Mouse (Mus musculus) MEL-GATA-1-ER (cell line): ENCODE results near the gene Olfr525.

Source experiments
- DNase-seq: peaks from one replicate; pipeline ENCODE4 v3.0.0-alpha.2; 2012; ENCODE audit warnings: low read depth; ENCODE audit errors: extremely low read depth

Gene Olfr525

DNA sequence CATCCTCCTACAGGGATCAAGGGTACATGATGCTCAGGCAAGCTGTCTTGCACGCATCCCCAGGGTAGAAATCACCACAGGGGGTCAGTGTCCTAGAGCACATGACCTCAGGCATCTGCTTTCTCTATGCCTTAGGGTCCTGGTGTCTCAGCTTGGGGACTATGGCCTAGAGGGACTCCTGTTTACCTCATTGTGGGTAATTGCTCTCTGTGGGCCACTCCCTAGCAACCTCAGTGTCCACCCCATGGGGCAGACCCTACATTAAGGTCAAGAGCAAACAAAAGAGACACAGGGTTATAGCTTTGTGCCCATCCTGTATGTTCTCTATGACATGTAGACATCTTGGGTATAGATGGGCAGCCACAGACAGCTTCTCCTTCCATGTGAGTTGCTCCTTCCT lies at the start of gene Olfr525:
TSS of gene Olfr525 (plus strand) at position 301 of the 400 bp plus-strand sequence.
- DNase-seq: no peak

DNA sequence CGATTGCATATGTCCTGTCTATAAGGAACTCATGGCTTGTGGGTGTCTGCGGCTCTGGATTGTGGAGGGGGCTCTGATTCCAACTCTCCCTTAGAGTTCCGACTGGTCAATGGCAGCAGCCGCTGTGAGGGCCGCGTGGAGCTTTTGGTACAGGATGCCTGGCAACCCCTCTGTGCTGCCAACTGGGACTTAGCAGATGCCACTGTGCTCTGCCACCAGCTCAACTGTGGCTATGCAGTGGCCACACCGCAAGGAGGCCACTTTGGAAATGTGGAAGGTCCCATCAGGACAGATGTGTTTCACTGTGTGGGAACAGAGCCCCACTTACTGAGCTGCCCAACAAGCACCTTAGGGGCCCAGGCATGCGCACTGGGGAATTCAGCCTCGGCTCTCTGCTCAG lies 24.9 kb upstream of the Olfr525 start:
- DNase-seq: no peak

DNA sequence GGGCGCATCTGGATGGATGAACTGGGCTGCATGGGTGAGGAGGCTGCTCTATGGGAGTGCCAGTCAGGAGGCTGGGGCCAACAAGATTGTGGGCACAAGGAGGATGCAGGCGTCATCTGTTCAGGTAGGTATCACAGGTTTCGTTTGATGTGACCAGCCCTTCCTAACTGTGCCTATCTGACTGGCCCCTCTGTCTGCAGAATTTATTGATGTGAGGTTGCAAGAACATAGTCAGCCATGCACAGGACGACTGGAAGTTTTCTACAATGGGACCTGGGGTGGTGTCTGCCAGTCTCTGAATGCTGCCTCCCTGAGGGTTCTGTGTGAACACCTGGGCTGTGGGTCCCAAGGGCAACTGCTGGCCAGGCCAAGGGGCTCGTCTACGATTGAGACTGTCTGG lies 23.8 kb upstream of the Olfr525 start:
- DNase-seq: no peak

DNA sequence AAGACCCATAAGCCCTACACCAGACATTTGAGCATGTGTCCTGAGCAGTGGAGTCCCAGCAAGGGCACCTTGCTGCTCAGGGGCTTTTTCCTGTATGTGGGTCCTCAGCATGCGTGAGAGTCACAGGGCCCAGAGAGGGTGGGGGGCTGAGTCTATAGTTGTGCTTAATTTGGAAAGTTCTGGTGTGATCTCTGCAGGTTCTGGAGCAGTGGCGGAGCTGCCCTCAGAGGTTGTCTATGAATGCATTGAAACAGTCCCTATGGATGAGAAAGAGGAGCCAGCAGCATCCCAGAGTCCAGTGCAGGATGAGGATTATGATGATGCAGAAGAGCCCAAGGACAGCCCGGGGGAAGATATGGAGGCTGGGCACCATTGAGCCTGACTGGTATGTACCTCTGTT lies 21.2 kb upstream of the Olfr525 start:
- no peak for DNase-seq

DNA sequence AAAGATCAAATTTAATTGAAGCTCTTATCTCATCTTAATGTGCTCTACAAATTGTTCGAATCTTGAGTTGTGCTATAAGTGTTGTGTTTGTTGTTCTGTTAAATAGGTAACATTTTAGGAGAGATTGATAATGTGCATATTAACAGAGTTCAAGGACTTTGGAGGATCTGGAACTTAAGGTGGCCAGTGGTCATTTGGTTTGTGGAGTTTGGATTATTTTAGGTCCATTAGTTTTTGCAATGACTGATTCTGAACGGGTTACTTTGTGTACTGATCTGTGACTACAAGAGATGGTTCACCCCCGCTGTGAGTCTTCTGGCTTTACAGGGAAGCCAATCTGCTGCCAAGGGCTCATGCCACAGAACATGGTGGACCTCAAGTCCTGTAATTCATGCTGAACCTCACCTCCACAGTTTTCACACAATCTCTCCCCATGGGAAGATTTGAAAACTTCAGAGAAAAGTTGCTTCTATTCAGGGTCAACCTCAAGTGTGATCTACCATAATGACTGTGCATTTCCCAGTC lies 735 bp upstream of the Olfr525 start:
- no peak for DNase-seq

DNA sequence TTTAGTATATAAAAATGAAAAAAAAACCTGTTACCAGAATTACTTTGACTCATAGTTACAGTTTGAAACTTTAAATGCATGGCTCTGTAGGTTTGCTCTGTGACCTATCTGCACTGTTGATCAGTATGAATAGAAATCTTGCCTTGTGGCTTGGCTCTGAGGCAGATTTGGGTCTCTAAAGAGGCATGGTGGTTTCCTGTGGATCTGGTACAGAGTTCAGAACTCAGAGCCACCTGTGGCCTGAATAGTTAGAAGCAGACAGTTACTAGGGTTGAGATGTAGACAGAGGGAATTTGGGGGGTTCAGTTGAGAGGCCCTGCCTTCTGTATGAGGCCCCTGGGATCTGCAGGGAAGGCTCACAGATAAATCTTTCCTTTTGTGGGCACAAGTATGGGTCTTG lies 477 bp downstream of the Olfr525 start:
- no peak for DNase-seq

DNA sequence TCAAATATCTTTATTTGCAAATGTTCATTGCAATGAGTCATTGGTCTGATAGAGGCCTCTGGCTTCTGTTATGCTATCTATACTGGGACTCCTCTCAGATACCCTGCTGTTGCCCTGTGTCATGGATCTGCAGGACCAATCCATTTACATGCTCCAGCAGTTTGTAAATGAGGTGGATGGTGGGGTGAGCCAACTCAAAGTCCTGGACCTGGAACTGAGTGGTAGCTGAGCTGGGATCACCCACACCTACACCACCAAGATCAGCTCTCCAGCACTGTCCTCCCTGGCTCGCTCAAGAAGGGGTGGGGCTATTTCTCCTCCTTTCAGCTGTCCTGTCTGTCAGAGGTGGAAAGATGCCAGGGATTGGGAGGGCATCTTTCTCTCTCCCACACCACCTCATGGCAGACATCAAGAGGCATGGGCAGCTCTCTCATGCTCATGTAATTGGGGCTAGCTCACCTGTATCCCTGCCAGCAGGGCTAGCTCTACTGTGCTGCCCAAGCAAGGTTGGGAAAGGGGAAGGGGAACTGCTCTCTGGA lies 9.2 kb downstream of the Olfr525 start:
- DNase-seq: no peak

DNA sequence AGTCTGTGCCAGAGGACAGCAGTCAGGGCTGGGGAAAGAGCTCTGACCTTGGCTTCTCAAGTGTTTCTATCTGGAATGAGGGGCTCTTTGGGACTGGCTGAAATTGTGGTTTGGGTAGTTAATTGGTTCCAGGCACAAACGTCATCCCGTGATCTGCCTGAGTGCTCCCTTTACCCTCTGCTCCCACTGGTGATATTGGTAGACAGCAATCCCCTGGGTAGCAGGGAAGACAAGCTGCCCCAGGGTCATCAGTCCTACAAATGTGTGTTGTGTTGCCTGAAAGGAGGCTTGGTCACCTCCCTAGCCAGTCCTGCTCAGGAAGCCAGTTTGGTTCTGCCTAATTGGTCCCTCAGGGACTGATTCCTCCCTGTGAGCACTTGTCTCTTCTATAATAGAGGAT lies 13.1 kb downstream of the Olfr525 start, which contains the start of gene Olfr527:
TSS of gene Olfr527 (plus strand) at position 301 of the 400 bp plus-strand sequence.
- no peak for DNase-seq

DNA sequence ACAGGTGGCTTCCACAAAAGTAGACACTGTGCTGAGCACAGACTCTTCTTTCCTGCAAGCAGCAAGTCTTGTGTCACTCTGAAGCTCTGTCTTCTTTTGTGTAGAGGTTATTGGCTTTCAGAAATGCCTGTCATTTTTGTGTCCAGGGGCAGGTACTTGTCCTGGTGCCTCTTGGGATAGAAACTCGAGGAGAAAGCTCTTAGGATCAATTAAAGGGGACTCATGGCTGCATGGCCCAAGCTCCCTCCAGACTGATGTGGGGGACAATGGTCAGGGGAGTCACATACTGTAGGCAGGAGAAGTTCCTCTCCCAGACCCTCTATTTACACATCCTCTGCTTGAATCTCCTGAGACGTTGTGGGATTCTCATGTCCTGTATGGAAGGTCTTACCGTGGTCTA lies 40.9 kb downstream of the Olfr525 start, which contains the start of gene Olfr60:
TSS of gene Olfr60 (minus strand) at position 101 of the 400 bp plus-strand sequence.
- DNase-seq: no peak

DNA sequence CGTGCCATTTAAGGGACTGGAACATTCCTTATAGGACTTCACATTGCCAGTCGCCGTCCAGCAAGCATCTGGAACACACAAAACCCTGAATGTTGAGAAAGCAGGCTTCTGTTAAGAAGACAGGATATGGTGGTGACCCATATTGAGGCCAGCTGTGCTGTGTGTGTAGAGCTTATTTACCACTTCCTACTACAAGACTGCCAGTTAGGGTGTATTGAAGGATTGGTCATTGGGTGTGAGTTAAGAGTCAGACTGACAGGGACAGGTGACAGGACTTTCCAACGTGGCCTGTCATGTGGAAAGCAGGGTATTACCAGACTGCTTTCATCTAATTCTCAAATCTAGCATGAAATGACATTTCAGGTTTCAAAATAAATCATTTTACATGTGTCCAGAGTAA lies 53.6 kb downstream of the Olfr525 start:
- no peak for DNase-seq

DNA sequence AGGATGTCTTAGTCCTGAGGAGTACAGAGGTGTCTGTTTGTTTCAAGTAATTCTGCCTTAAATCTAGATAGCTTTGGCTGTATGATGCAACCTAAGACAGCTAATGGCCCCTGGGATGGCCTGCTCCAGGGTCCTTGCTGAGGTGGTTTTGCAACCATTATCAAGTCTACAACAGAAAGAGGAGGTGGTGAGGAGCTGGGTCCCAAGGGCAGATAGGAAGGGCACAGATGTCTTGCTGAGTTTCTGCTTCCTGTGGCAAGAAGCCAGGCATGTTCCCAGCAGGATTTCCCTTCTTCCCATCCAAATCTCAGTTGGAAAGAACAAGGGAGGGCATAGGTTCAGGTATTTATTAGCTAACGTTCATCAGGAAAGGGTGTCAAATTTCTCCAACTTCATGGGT lies 55.6 kb downstream of the Olfr525 start, which contains the start of gene Olfr530:
TSS of gene Olfr530 (minus strand) at position 101 of the 400 bp plus-strand sequence.
- no peak for DNase-seq

DNA sequence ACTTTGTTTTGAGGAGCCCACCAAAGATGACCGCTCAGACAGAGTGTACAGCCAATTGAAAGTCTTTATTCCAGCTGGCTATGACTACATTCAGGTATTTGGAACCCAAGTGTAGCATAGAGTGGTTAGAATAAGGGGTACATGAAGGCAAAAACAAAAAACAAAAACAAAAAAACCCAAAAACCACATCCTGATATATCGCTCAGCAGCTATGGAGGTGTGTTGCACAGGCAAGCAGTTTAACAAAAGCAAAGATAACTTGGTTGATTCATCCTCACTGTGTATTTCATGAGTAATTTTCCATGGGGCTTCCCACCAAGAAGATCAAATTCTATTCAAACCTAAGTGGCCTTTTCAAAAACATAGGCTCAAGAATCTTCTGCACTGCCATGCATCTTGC lies 56.3 kb downstream of the Olfr525 start:
- DNase-seq: no peak
